Mouse (Mus musculus) kidney, postnatal 4 days (tissue): Measurements from ENCODE around the gene Gm21852.
"Not testable (repeated sequence)": the region's sequence is repeated elsewhere in the genome, so short reads cannot be mapped to it uniquely, and the experiment has no call there.

Experiments
- DNase-seq, 2 experiments: peaks; one replicate each; pipeline ENCODE4 v3.0.0; 2021; ENCODE audit warnings: mixed read lengths in 2 of 2

The Gm21852 gene

DNA sequence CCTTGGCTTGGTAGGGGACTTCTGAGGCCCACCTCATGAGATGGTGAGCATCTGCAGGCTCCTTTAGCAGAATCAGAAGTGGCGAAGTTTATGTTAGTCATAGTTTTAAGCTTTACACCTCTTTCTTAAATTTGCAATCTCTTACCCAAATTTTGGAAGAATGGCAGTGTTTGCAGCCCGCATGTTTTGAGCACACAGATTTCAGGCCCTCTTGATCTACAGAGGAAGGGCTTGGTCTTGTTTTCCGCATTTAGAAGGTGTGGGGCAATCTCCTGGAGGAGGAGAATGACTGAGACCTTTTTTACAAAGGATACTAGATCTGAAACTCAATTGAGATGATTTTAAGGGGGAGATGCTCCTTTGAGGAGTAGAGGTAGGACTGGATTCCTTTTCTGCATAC, at the start of gene Gm21852:
Gene Gm21852, minus strand, starts transcription at position 101 of the 400 bp plus-strand sequence.
- not testable (repeated sequence) for DNase-seq
